Mouse (Mus musculus) T-helper 2 cell (primary cell): Measurements from ENCODE around the gene Rnf224.

ENCODE experiments used
- in situ Hi-C: fragments of 300-600 bp; cut with MboI, MseI; formaldehyde crosslinking; loops from one replicate; pipeline ENCODE4 v1.15.1; 2025; ENCODE audit warnings: high pct_unique_total_duplicates

Gene Rnf224

GRCm38 (mm10) chr2:25196172-25196954 is 40.2 kb downstream of the Rnf224 start, which contains the start of gene Tor4a:
Gene Tor4a (minus strand): TSS chr2:25196886.
- in situ Hi-C loops = no loop called here

- in situ Hi-C loops = no loop called here
Measured at GRCm38 (mm10) chr2:25195211-25196156, 41.1 kb downstream of the Rnf224 start.

GRCm38 (mm10) chr2:25194486-25195171 is 42.0 kb downstream of the Rnf224 start:
- in situ Hi-C loops = loop anchor here (5.0 kb wide), 1 partner anchor 33 kb away; no protein-coding TSS in a partner anchor

- in situ Hi-C loops = loop anchor here (5.0 kb wide), 1 partner anchor 33 kb away; no protein-coding TSS in a partner anchor
Measured at GRCm38 (mm10) chr2:25194006-25194405, 42.6 kb downstream of the Rnf224 start.

- in situ Hi-C loops = loop anchor here (5.0 kb wide), 1 partner anchor 34 kb away; no protein-coding TSS in a partner anchor
Measured at GRCm38 (mm10) chr2:25193330-25193770, 43.2 kb downstream of the Rnf224 start.

GRCm38 (mm10) chr2:25187841-25188240 is 48.7 kb downstream of the Rnf224 start:
- in situ Hi-C loops = no loop called here

GRCm38 (mm10) chr2:25186575-25186930 is 50.0 kb downstream of the Rnf224 start:
- in situ Hi-C loops = no loop called here

- in situ Hi-C loops = no loop called here
Measured at GRCm38 (mm10) chr2:25185625-25186574, 50.7 kb downstream of the Rnf224 start.

- in situ Hi-C loops = no loop called here
Measured at GRCm38 (mm10) chr2:25184496-25184895, 52.1 kb downstream of the Rnf224 start.
